8 mouse cellular contexts compared by ENCODE assay signal in the genomic region with DNA sequence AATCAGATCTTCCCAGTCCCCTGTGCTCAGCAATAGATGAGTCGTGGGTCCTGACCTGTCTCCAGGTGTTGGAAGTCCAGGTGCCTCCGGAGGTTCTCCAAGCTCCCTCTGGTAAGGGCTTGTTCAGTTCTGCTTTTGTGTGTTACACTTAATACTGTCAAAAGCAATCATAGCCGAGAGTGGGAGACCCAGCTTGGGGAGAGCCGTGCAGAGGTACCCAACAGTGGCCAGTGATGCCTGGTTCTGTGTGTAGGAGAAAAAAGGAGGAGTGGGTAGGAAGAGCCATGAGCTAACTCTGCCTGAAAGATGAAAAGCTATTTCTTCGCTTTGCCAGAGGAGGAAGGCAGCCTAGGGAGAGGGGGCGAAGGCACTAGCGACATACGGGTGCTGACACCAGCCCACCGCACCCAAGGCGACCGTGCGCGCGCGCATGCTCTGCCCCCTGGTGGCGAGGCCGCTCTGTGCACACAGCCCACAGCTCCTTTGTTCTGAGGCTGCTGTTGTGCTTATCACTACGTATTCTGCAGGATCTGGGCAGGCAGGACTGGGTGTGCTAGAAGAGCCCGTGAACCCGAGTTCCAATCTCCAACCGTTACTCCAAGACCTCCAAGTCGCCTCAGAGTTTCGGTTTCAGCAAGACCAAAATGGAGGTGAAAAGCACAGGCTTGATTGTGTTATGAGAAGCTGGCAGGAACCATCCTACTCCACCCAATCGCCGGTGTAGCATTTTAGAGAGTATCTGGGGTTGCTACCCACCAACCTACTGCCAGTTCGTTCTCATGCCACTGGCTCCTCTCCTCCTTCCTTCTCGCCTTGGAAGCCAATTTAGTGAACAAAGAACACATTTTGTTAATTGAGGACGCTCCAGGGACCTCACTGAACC. TPM values are rescaled to one million over a fixed set of nuclear protein-coding genes. Genes with fewer than 3 reads are reported as not detected.
DNase-seq lines count a peak whose midpoint lies in the region; ATAC-seq and TF ChIP-seq lines count a peak whose summit lies in the region.

No protein-coding gene starts in this region.

- no peak overlapping the region for H3ac ChIP-seq in myocyte (ENCODE audit: control insufficient read depth, insufficient read length)

- no peaks in the 10 kb centered on the region for H3K27me3 ChIP-seq in embryonic facial prominence, embryonic 14.5 days (replicated peaks; ENCODE audit: control insufficient read depth, insufficient read depth, low read length)
- H3K27me3 ChIP-seq in heart, embryonic 12.5 days (replicated peaks): peaks cover 32% of the 10 kb centered on the region
- peaks cover 8% of the 10 kb centered on the region; the same call in 1 of the 2 replicates for H3K27me3 ChIP-seq in kidney, embryonic 16.5 days (ENCODE audit: insufficient read depth, low read length)
- H3K27me3 ChIP-seq in myocyte (ENCODE audit: control insufficient read depth, insufficient read depth, insufficient read length): peaks cover 42% of the 10 kb centered on the region

- no peaks in the 10 kb centered on the region for H3K36me3 ChIP-seq in embryonic facial prominence, embryonic 14.5 days (ENCODE audit: control insufficient read depth, insufficient read depth, low read length)
- no peaks in the 10 kb centered on the region for H3K36me3 ChIP-seq in heart, embryonic 12.5 days
- H3K36me3 ChIP-seq in kidney, embryonic 16.5 days (ENCODE audit: insufficient read depth, low read length): no peaks in the 10 kb centered on the region
- no peaks in the 10 kb centered on the region for H3K36me3 ChIP-seq in myocyte (ENCODE audit: control insufficient read depth, insufficient read depth)

- peak overlapping the region; percentile 44; the same call in 1 of the 2 replicates for H3K9ac ChIP-seq in embryonic facial prominence, embryonic 14.5 days (ENCODE audit: low read depth, low read length)
- H3K9ac ChIP-seq in heart, embryonic 12.5 days: peak overlapping the region; percentile 49; the same call in 1 of the 2 replicates
- H3K9ac ChIP-seq in kidney, embryonic 16.5 days (replicated peaks; ENCODE audit: low read length): peak overlapping the region; percentile 66

- H3K4me3 ChIP-seq in embryonic facial prominence, embryonic 14.5 days (ENCODE audit: low read depth, low read length): peak overlapping the region; percentile 28
- peak overlapping the region; percentile 23 for H3K4me3 ChIP-seq in heart, embryonic 12.5 days
- peak overlapping the region; percentile 36 for H3K4me3 ChIP-seq in kidney, embryonic 16.5 days (ENCODE audit: low read length)
- no peak overlapping the region for H3K4me3 ChIP-seq in myocyte

- no peaks in the 10 kb centered on the region for H3K79me2 ChIP-seq in myocyte (ENCODE audit: control insufficient read depth, insufficient read depth)

- H3K27ac ChIP-seq in embryonic facial prominence, embryonic 14.5 days (replicated peaks; ENCODE audit: low read depth, low read length): no peak overlapping the region
- no peak overlapping the region for H3K27ac ChIP-seq in heart, embryonic 12.5 days (ENCODE audit: poor library complexity, severe bottlenecking)
- no peak overlapping the region for H3K27ac ChIP-seq in kidney, embryonic 16.5 days (ENCODE audit: low read length)

- TF ChIP-seq POLR2A in myocyte (IDR thresholded peaks at IDR 0.05; ENCODE audit: insufficient read length, low read depth): no peak

- H3K4me1 ChIP-seq in embryonic facial prominence, embryonic 14.5 days (ENCODE audit: control insufficient read depth, insufficient read depth, low read length): 0 out of 2 replicates have a peak, but pooled peaks cover 4% of the 10 kb centered on the region
- peaks cover 3% of the 10 kb centered on the region; the same call in 1 of the 2 replicates for H3K4me1 ChIP-seq in heart, embryonic 12.5 days (replicated peaks)
- H3K4me1 ChIP-seq in kidney, embryonic 16.5 days (ENCODE audit: insufficient read depth, low read length): 0 out of 2 replicates have a peak, but pooled peaks cover 4% of the 10 kb centered on the region

- DNase-seq in B cell, adult 2 months: peak; percentile 77 to 78
- peak; percentile 45 to 51 for DNase-seq in adrenal gland, postnatal 4 days (ENCODE audit: low spot score in 2 of 2)
- DNase-seq in embryonic facial prominence, embryonic 14.5 days (ENCODE audit: low spot score): peak; percentile 75
- peak; percentile 67 for DNase-seq in liver
- DNase-seq in spleen, postnatal 36 days (ENCODE audit: low spot score in 2 of 2): peak; percentile 40 to 50

- ATAC-seq in embryonic facial prominence, embryonic 14.5 days (ENCODE audit: low read depth): peak; percentile 94
- ATAC-seq in heart, embryonic 12.5 days (ENCODE audit: insufficient number of reproducible peaks, low FRiP score): peak; percentile 73; the same call in 1 of the 2 replicates
- peak; percentile 93 for ATAC-seq in kidney, embryonic 16.5 days (ENCODE audit: low FRiP score, low TSS enrichment)

- peak overlapping the region; percentile 62 for H3K4me2 ChIP-seq in embryonic facial prominence, embryonic 14.5 days (ENCODE audit: low read depth, low read length)
- H3K4me2 ChIP-seq in heart, embryonic 12.5 days: peak overlapping the region; percentile 61
- peak overlapping the region; percentile 61 for H3K4me2 ChIP-seq in kidney, embryonic 16.5 days (replicated peaks; ENCODE audit: low read depth, low read length)
- H3K4me2 ChIP-seq in myocyte (ENCODE audit: low read depth): peak overlapping the region; percentile 19

- no peaks in the 10 kb centered on the region for H3K9me3 ChIP-seq in embryonic facial prominence, embryonic 14.5 days (ENCODE audit: control insufficient read depth, low read length)
- H3K9me3 ChIP-seq in heart, embryonic 12.5 days (replicated peaks): no peaks in the 10 kb centered on the region
- no peaks in the 10 kb centered on the region for H3K9me3 ChIP-seq in kidney, embryonic 16.5 days (ENCODE audit: low read length)

- 22% methylated on average over 19 of the region's 28 CpGs for WGBS in embryonic facial prominence, embryonic 14.5 days
- WGBS in heart, embryonic 12.5 days: 14% methylated on average over 28 of the region's 28 CpGs
- 15% methylated on average over 28 of the region's 28 CpGs for WGBS in kidney, embryonic 16.5 days

TF ChIP-seq in myocyte, 11 proteins besides CTCF, POLR2A, EP300 and RAD21:
- TF ChIP-seq USF1 (IDR thresholded peaks at IDR 0.05; ENCODE audit: low read depth) (no peak), MYOG (IDR thresholded peaks at IDR 0.05; ENCODE audit: control insufficient read depth in 1 of 3, insufficient read depth in 1 of 3, insufficient read length in 2 of 3, low read depth in 2 of 3) (no peak), TCF12 (IDR thresholded peaks at IDR 0.05; ENCODE audit: insufficient read depth, poor library complexity, severe bottlenecking) (no peak), MAX (IDR thresholded peaks at IDR 0.05; ENCODE audit: low read depth) (no peak), SRF (IDR thresholded peaks at IDR 0.05; ENCODE audit: control insufficient read depth, insufficient read length, low read depth) (no peak), REST (IDR thresholded peaks at IDR 0.05; ENCODE audit: insufficient read depth, insufficient read length) (no peak), CEBPB (IDR thresholded peaks at IDR 0.05; ENCODE audit: insufficient read depth, poor library complexity, severe bottlenecking) (no peak), TCF3 (IDR thresholded peaks at IDR 0.05; ENCODE audit: insufficient read length, low read depth) (no peak), MYOD1 (IDR thresholded peaks at IDR 0.05; ENCODE audit: control insufficient read depth in 1 of 3, insufficient read length in 2 of 3, low read depth in 2 of 3) (no peak), POLR2AphosphoS2 (IDR thresholded peaks at IDR 0.05; ENCODE audit: insufficient read length, low read depth) (no peak), E2F4 (IDR thresholded peaks at IDR 0.05; ENCODE audit: insufficient read depth) (no peak)

RNA-seq across cellular contexts. Expression of a gene that starts 37.9 kb away (rescaled TPM):
- total RNA-seq in adrenal gland, postnatal 4 days (2021): under 1 TPM; 0.17 to 0.40 TPM
- 0.14 and 0.22 TPM in 2 replicates for polyA plus RNA-seq in embryonic facial prominence, embryonic 14.5 days (2014; fragmentation: Nextera tagmentation; extraction: Ambion mirVana)
- 0.18 TPM in 1 of 2 replicates, not detected in the other for polyA plus RNA-seq in heart, embryonic 12.5 days (2016; fragmentation: Nextera tagmentation; extraction: Ambion mirVana)
- polyA plus RNA-seq in kidney, embryonic 16.5 days (2015; fragmentation: Nextera tagmentation; extraction: Ambion mirVana): 0.04 TPM in 1 of 2 replicates, not detected in the other
- 0.01 TPM for polyA plus RNA-seq in myocyte (2012; fragmentation: generic; extraction: Trizol)

RNA-seq across cellular contexts. Expression of a gene that starts 43.1 kb away (rescaled TPM):
- 10 to 100 TPM; 19.5 to 20.2 TPM for total RNA-seq in adrenal gland, postnatal 4 days (2021)
- 43.2 and 46.4 TPM in 2 replicates for polyA plus RNA-seq in embryonic facial prominence, embryonic 14.5 days (2014; fragmentation: Nextera tagmentation; extraction: Ambion mirVana)
- 44.4 and 45.6 TPM in 2 replicates for polyA plus RNA-seq in heart, embryonic 12.5 days (2016; fragmentation: Nextera tagmentation; extraction: Ambion mirVana)
- polyA plus RNA-seq in kidney, embryonic 16.5 days (2015; fragmentation: Nextera tagmentation; extraction: Ambion mirVana): 56.6 and 61.1 TPM in 2 replicates
- 58.3 TPM for polyA plus RNA-seq in myocyte (2012; fragmentation: generic; extraction: Trizol)

RNA-seq across cellular contexts. Expression of a gene that starts 59.9 kb away (rescaled TPM):
- total RNA-seq in adrenal gland, postnatal 4 days (2021): 10 to 100 TPM; 43.7 to 47.5 TPM
- 58.4 and 60.1 TPM in 2 replicates for polyA plus RNA-seq in embryonic facial prominence, embryonic 14.5 days (2014; fragmentation: Nextera tagmentation; extraction: Ambion mirVana)
- 42.5 and 47.7 TPM in 2 replicates for polyA plus RNA-seq in heart, embryonic 12.5 days (2016; fragmentation: Nextera tagmentation; extraction: Ambion mirVana)
- 61.9 and 62.1 TPM in 2 replicates for polyA plus RNA-seq in kidney, embryonic 16.5 days (2015; fragmentation: Nextera tagmentation; extraction: Ambion mirVana)
- polyA plus RNA-seq in myocyte (2012; fragmentation: generic; extraction: Trizol): 73.3 TPM
